In genomic region chr15:86507546-86507945, GRCm38 (mm10) we compare ENCODE assay signal across 15 mouse cellular contexts.
"Had no signal": no experiment of that assay in that cellular context is flagged by ENCODE, and none has a peak within 500 bp of the region (broad histone marks: within the 10 kb centered on the region; RNA-seq: fewer than 3 reads in every experiment).

No protein-coding gene starts in this region.

- DNase-seq: kidney, adult 9 months; kidney, postnatal 36 days; liver, embryonic 13.5 days; lung, adult 18-20 months; retina, postnatal 1 day; right cerebral cortex, postnatal 4 days; spleen, adult 18-20 months; thymus, postnatal 36 days had no signal

- H3K4me1 ChIP-seq: limb, embryonic 15.5 days; liver, embryonic 13.5 days had no signal

- ATAC-seq: intestine, postnatal 0 days; midbrain, embryonic 15.5 days had no signal

- H3K27me3 ChIP-seq: limb, embryonic 15.5 days; liver, embryonic 13.5 days; midbrain, embryonic 15.5 days; neural tube, embryonic 13.5 days had no signal

- H3K9ac ChIP-seq: limb, embryonic 15.5 days; liver, embryonic 13.5 days; midbrain, embryonic 15.5 days; neural tube, embryonic 13.5 days had no signal

- H3K4me3 ChIP-seq: layer of hippocampus, adult 2 months; left cerebral cortex, adult 2 months; limb, embryonic 15.5 days; liver, embryonic 13.5 days; midbrain, embryonic 15.5 days; neural tube, embryonic 13.5 days had no signal

- H3K9me3 ChIP-seq: limb, embryonic 15.5 days; liver, embryonic 13.5 days; midbrain, embryonic 15.5 days; neural tube, embryonic 13.5 days had no signal

- H3K36me3 ChIP-seq: limb, embryonic 15.5 days; liver, embryonic 13.5 days; midbrain, embryonic 15.5 days; neural tube, embryonic 13.5 days had no signal

- H3K4me2 ChIP-seq: limb, embryonic 15.5 days; liver, embryonic 13.5 days; midbrain, embryonic 15.5 days; neural tube, embryonic 13.5 days had no signal

- H3K27ac ChIP-seq: kidney, postnatal 0 days; layer of hippocampus, adult 2 months; left cerebral cortex, adult 2 months; limb, embryonic 15.5 days; liver, embryonic 13.5 days; midbrain, embryonic 15.5 days; neural tube, embryonic 13.5 days had no signal
